Mouse (Mus musculus) small intestine, adult 2 months (tissue): ENCODE measurements around the gene Cpeb1.

Experiments
- CTCF ChIP-seq: fragments of 200-500 bp; IDR thresholded peaks from 2 replicates; pipeline ENCODE4 v1.5.1; 2012; ENCODE audit warnings: low read depth, mild to moderate bottlenecking, control low read depth, inconsistent platforms, low read length, moderate library complexity, mixed read lengths; ENCODE audit not compliant: insufficient replicate concordance, insufficient read length; ENCODE audit errors: extremely low read depth
- POLR2A ChIP-seq: fragments of 200-500 bp; IDR thresholded peaks from 2 replicates; pipeline ENCODE4 v1.6.1; 2012; ENCODE audit warnings: low read depth, mild to moderate bottlenecking, control low read depth, inconsistent platforms, low read length, moderate library complexity

DNA sequence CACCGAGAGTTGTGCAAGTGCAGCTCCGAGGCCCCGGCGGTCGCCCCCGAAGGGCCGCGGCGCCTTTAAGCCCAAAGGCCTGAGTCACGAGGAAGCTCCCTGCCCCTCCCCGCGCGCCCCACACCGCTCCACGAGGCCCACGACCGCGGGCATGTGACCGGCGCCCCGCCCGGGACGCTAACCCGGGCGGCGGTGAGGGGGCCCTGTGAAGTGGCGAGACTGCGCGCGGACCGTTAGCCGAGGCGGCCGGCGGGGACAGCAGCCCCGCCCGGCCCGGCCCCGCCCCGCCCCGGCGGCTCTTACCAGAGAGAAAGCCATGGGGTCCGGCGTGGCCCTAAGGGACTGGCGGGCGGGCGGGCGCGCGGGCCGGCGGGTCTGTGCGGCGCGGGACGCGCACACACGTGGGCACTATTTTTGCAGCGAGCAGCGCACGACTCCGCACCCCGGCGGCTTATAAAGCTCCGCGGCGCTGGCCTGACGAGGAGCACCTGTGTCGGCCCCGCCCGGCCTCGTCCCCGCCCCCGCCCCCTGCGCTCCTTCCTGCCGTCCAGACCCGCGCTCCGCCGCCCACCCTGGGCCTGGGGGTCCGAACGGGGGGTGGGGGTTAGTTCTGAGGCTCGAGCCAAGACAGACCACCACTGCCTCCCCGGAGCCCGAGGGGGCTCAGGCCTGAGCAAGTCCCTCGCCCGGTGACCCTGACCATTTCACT lies 780 bp downstream of the Cpeb1 start:
- TF ChIP-seq POLR2A (no peak), CTCF (no peak)
